Mouse (Mus musculus): Measurements from ENCODE around the gene Pla2g2f. TPM values are rescaled to one million over a fixed set of nuclear protein-coding genes. Genes with fewer than 3 reads are reported as not detected.

Pla2g2f gene
- total and polyA plus RNA-seq, 3 experiments: not detected

- no peak overlapping the region for H3K9ac ChIP-seq (ENCODE audit: insufficient read depth, low read depth)
- H3K4me1 ChIP-seq (ENCODE audit: control insufficient read depth in 1 of 2, insufficient read depth in 2 of 2): no peaks in the 10 kb centered on the region
- no peak overlapping the region for H3K27ac ChIP-seq (ENCODE audit: insufficient read depth, low read depth)
- no peak for TF ChIP-seq EP300 (IDR thresholded peaks at IDR 0.05; ENCODE audit: low read length)
- no peak for TF ChIP-seq MAX (IDR thresholded peaks at IDR 0.05; ENCODE audit: low read length)
- no peak for TF ChIP-seq USF1 (IDR thresholded peaks at IDR 0.05; ENCODE audit: low read depth, low read length)
- no peak for TF ChIP-seq SMC3 (IDR thresholded peaks at IDR 0.05; ENCODE audit: low read depth, low read length)
- TF ChIP-seq BHLHE40 (IDR thresholded peaks at IDR 0.05; ENCODE audit: low read depth, low read length): no peak
- TF ChIP-seq KAT2A (IDR thresholded peaks at IDR 0.05; ENCODE audit: insufficient replicate concordance, low read length): no peak
- no peak for TF ChIP-seq MAZ (IDR thresholded peaks at IDR 0.05; ENCODE audit: low read depth, low read length)
- no peak for TF ChIP-seq IRF4 (IDR thresholded peaks at IDR 0.05; ENCODE audit: low read depth, low read length)
- TF ChIP-seq UBTF (IDR thresholded peaks at IDR 0.05; ENCODE audit: low read depth, low read length): no peak
- no peak for TF ChIP-seq PAX5 (IDR thresholded peaks at IDR 0.05; ENCODE audit: low read length)
- TF ChIP-seq ZC3H11A (IDR thresholded peaks at IDR 0.05; ENCODE audit: low read depth, low read length): no peak
- in situ Hi-C loops (cut with MboI; ENCODE audit: low pct_ligation_motif_present, low pct_unique_long_range_greater_than_20kb, low sequenced_read_pairs): loop anchor here (5.0 to 10.0 kb wide), 2 partner anchors 40 to 108 kb away; no protein-coding TSS in a partner anchor
- no peaks in the 10 kb centered on the region for H3K79me2 ChIP-seq (replicated peaks; ENCODE audit: control insufficient read depth, extremely low read depth, insufficient read depth, poor library complexity, severe bottlenecking)
- DNase-seq (ENCODE audit: extremely low read depth): no peak
- H3K9me3 ChIP-seq (replicated peaks; ENCODE audit: low read length): no peaks in the 10 kb centered on the region
- H3K36me3 ChIP-seq (replicated peaks in 1 of 2; ENCODE audit: control insufficient read depth in 1 of 2, insufficient read depth in 1 of 2, low read length in 1 of 2): no peaks in the 10 kb centered on the region
- no peak overlapping the region for H3K4me2 ChIP-seq (ENCODE audit: insufficient read depth, low read depth, poor library complexity, severe bottlenecking)
- dilution Hi-C loops (cut with MboI; ENCODE audit: extremely low pct_ligation_motif_present, extremely low pct_unique_long_range_greater_than_20kb, low sequenced_read_pairs): no loop called here
- H3K27me3 ChIP-seq (replicated peaks): peaks cover 90% of the 10 kb centered on the region
- H3K4me3 ChIP-seq (replicated peaks in 1 of 3; ENCODE audit: low read depth in 2 of 3, low read length in 2 of 3, poor library complexity in 1 of 3): no peak overlapping the region
Observed at GRCm38 (mm10) chr4:138746866-138747265, 10.6 kb downstream of the Pla2g2f start.

- no peak for DNase-seq (ENCODE audit: extremely low read depth)
- no peak for TF ChIP-seq MAFK (IDR thresholded peaks at IDR 0.05; ENCODE audit: insufficient replicate concordance, low read length)
- TF ChIP-seq MXI1 (IDR thresholded peaks at IDR 0.05; ENCODE audit: low read depth, low read length): no peak
- TF ChIP-seq SIN3A (IDR thresholded peaks at IDR 0.05; ENCODE audit: low read length): no peak
- no peak for TF ChIP-seq JUND (conservative IDR thresholded peaks at IDR 0.05; ENCODE audit: low read depth, low read length)
- no peak for TF ChIP-seq USF1 (IDR thresholded peaks at IDR 0.05; ENCODE audit: low read depth, low read length)
- dilution Hi-C loops (cut with MboI; ENCODE audit: extremely low pct_ligation_motif_present, extremely low pct_unique_long_range_greater_than_20kb, low sequenced_read_pairs) (no loop called here), in situ Hi-C loops (cut with MboI; ENCODE audit: low pct_ligation_motif_present, low pct_unique_long_range_greater_than_20kb, low sequenced_read_pairs) (loop anchor here (5.0 to 10.0 kb wide), 2 partner anchors 41 to 109 kb away; no protein-coding TSS in a partner anchor)
- no peaks in the 10 kb centered on the region for H3K4me1 ChIP-seq (ENCODE audit: control insufficient read depth in 1 of 2, insufficient read depth in 2 of 2)
- no peak overlapping the region for H3K27ac ChIP-seq (ENCODE audit: insufficient read depth, low read depth)
- H3K4me3 ChIP-seq (replicated peaks in 1 of 3; ENCODE audit: low read depth in 2 of 3, low read length in 2 of 3, poor library complexity in 1 of 3): no peak overlapping the region
- no peaks in the 10 kb centered on the region for H3K36me3 ChIP-seq (replicated peaks in 1 of 2; ENCODE audit: control insufficient read depth in 1 of 2, insufficient read depth in 1 of 2, low read length in 1 of 2)
- H3K9me3 ChIP-seq (replicated peaks; ENCODE audit: low read length): peaks cover 5% of the 10 kb centered on the region
- H3K9ac ChIP-seq (ENCODE audit: insufficient read depth, low read depth): no peak overlapping the region
- peaks cover 93% of the 10 kb centered on the region for H3K27me3 ChIP-seq (replicated peaks)
- H3K79me2 ChIP-seq (replicated peaks; ENCODE audit: control insufficient read depth, extremely low read depth, insufficient read depth, poor library complexity, severe bottlenecking): no peaks in the 10 kb centered on the region
- H3K4me2 ChIP-seq (ENCODE audit: insufficient read depth, low read depth, poor library complexity, severe bottlenecking): no peak overlapping the region
Observed at GRCm38 (mm10) chr4:138745884-138746283, 11.5 kb downstream of the Pla2g2f start.
